Mouse (Mus musculus) c-Kit-negative CD71-positive TER-119-positive erythroid progenitor cells, embryonic 14.5 days (primary cell): Measurements from ENCODE around the gene Zfp385a.
A peak's percentile ranks its signal among the peaks of the same experiment; 100 is the strongest.

Source experiments
- DNase-seq: peaks from one replicate; pipeline ENCODE4 v3.0.0-alpha.2; 2013; ENCODE audit warnings: low read depth, low spot score

Gene Zfp385a

DNA sequence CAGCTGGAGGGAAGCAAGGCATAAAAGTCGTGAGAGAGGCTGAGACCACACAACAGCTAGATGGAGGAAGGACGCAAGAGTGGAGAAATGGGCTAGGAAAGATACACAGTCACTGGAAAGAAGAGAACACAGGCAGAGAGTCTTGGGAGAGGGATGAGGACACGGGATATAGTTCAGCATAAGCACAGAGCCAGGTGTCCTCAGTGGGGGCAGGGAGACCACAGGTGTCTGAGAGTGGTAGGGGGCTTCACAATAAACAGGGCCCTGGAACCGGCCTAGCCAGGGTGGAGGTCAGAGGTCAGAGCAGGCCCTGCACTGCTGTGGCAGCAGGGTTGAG lies 1.1 kb downstream of the Zfp385a start:
- no peak for DNase-seq

DNA sequence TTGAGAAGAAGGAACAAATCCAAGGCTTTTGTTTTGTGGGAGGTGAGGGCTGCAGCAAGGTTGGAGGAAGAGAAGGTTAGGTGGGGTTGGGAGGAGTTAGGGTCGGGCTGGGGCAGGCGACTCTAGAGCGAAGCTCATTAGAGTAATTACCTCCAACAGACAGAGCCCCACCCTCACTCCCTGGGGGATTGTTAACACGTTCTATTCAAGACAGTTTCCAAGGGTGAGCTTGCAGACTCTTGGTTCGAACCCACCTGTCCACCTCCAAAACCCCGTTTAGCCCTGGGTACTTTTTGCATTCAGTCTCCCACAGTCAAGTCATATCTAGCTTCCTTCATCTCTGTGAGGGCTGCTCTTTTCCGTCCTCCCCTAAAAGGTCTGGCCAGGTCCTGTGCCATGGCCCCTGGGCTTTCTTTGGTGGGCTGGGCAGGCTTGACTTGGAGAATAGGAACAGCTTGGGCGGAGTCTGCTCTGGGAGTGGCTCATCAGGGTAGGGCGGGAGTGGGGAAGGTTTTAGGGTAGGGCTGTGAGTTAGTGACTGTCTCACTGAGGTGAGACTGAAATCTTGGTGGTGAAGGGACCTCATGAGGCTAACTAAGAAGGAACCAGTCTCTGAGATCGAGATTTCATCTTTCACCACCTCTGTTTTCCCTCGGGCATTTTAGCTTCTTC lies 2.8 kb downstream of the Zfp385a start:
- DNase-seq, result no peak

DNA sequence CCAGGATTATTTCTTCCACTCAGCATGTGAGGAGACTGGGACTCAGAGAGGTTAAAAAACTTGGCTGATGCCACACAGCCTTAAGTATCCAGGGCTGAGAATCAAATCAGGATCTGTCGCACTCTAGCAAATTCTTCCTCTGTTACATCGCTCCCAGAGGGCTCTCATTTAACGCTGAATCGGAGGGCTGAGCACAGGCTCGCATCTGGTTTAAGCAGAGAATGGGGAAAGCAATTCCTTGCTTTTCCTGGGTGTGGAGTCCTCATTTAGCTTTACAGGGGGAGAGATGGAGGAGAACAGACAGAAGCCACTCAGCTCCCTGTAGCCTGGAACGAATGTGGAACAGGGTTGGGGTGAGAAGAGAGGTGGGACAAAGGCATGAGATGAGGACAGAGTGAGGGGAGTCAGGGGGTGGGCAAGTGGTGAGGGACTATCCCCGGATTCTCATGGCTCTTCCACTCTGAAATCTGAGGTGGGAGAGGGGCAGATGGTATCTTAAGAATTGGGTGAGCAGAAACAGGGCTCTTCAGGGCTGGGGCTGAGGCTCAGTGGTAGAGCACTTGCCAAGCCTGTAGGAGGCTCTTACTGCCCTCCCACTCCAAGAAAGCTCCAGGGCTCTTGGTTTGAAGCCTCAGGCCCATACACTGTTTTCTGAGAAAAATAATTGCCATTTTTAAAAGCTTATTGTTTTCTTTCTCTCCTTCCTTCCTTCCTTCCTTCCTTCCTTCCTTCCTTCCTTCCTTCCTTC lies 4.2 kb downstream of the Zfp385a start:
- no peak for DNase-seq

DNA sequence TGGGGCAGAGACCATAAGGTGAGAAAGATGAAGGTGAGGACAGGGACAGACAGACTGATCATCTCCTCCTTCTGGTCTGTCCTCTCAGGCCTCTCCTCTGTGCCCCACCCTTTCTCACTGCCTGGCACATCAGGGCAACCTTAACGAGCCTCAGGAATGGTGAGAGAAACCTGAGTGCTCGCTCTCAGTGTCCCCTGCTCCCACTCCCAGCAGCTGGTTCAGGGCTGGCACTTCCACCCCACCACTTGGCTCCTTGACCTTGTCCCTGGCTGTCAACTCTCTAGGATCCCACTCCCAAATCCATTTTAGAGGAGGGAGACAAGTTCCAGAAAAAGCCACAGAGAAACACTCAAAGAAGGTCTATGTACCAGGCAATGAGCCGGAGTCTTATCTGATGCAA lies 4.9 kb downstream of the Zfp385a start:
- DNase-seq, result no peak

DNA sequence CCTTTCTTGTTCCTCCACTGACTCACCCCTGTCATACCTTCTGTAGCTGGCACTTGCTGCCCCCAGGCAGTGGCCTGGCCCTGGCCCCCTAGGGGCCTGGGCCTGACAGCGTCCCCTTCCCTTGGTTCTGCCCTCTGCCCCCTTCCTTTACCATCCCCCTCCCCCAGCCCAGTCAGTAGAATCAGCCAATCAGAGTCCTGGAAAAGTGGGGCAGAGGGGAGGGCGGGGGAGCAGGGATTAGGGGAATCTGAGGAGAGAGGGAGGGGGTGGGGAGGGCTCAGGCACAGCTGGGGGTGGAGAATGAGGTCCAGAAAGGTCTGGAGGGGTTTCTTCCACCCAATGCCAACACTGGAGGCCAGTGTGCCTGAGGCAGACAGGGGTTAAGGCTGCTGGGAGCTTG lies 5.7 kb downstream of the Zfp385a start:
- no peak for DNase-seq

DNA sequence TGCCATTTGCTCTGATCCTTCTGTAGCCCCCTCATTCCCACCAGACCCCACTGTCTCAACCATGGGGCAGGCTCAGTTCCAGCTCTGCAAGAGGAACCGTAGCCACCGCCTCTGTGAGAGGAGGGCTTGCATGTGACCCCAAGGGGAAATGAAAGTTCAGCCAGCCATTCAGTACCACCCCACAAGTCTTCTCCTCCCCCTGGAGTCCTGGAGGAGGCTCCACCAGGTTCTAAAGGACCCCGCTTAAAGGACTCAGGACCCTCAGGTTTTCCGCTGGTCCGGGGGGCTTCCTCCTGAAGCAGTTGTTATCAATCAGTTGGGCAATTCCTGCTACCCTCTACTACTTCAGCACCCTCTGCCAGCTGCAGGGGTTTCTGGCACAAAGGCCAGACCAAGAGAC lies 6.2 kb downstream of the Zfp385a start:
- DNase-seq, result no peak

DNA sequence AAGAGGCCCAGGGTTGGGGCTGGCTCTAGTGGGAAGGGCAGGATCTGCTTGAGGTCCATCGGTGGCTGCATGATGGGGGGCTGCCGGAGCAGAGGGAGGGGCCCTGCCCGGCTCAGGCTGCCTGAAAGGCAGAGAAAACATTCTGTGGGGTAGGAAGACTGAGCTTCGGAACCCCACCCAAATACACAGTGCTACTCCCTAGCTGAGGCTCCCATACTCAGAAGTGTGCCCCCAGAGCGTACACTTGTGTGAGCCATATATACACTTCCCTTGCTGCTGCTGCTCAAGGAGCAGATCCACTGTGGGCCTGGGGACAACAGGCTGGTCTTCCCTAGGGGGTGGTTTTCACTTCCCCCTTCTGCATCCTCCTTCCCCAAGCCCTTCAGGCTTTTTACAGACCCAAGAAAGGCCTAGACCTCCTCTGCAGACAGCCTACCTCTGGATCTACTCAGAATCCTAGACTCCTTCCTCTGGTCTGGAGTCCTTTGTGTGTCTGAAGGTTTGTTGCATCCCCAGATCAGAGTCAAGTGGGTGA lies 6.7 kb downstream of the Zfp385a start:
- no peak for DNase-seq

DNA sequence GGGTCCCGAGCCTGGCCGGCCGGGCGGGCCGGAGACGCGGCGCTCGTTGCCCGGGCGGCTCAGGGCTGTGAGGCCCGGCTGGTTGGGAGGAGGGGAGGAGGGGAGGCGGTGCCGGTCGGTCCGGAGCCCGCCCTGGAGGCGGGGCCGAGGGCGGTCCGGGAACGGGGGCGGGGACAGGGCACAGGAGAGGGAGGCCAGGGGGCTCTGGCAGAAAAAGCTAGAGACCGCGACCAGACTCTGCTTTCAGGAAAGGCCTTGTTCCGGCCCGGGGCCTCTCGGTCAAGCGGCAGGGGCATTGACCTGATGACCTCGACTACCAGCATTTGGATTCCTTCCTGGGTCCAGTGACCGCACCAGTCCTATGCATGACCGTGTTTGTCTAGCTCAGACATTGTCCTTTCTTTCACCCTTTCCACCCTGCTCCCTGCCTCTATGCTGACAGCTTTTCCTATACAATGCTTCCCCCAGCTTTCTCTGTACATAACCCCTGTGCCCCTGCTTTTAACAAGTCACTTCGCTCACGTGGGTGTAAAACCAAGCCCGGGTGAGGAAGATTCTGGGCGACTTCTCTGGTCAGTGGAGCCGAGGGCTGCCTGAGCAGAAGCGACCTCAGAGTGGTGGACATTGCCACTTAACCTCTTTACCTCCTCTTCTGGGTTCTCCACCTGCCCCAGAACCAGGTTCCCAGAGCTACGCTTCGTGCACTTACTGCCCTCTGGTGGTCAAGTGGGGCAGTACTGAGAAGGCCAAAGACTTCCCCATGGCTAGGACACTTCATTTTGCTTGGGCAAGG lies 16.2 kb downstream of the Zfp385a start:
- DNase-seq, result peak; percentile 73

DNA sequence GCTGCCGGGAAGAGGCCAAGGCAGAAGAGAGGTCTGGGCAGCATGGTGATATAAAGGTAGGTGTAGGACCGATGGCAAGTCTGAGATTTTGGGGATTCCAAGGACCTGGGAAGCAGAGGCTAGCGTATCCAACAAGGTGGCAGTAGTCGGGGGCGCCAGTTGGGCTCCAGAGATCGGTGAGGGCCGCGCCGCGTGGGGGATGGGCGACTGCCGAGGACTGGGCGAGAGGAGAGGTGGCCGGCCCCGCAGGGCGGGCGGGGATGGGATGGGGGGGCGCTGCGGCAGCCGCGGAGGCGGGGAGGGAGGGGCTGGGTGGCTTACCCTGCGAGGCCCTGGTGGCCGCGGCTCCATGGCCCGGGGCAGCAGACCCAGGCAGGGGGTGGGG lies 16.8 kb downstream of the Zfp385a start:
- DNase-seq, result no peak

DNA sequence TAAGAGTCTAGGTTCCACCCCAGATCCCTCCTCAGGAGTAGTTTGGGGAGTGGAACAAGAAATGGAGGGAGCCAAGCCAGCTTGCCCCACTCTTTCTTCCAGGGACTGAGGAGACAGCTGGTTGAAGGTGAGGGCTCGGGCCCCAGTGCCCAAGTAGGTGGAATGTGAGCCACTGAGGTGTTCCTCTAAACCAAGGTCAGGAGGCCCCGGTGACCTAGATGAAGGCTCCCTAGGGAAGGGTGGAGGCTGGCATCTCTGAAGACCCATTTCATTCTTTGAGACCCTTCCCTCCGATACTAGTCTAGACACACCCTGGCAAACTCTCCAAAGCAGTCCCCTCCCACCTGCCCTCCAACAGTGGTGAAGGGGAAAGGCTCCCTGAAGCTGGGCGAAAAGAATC lies 17.5 kb downstream of the Zfp385a start:
- DNase-seq, result no peak

DNA sequence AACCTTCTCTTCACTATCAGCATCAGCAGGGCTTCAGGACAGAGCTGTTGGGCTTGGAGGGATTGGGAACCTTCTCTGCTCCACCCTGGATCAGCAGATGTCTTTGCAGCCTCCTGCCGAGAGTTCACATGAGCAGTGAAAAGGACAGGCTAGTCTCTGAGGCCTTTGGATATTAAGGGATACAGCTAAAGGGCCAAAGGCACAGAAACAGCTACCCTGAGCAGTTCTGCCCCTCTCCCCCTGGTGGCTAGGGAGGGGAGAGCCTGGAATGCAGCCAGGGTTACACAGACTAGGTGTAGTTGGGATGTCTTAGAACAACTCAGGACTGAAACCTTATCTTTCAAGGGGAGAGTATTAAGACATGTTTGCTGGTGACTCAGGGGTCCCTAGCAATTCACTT lies 18.8 kb downstream of the Zfp385a start:
- DNase-seq, result no peak

DNA sequence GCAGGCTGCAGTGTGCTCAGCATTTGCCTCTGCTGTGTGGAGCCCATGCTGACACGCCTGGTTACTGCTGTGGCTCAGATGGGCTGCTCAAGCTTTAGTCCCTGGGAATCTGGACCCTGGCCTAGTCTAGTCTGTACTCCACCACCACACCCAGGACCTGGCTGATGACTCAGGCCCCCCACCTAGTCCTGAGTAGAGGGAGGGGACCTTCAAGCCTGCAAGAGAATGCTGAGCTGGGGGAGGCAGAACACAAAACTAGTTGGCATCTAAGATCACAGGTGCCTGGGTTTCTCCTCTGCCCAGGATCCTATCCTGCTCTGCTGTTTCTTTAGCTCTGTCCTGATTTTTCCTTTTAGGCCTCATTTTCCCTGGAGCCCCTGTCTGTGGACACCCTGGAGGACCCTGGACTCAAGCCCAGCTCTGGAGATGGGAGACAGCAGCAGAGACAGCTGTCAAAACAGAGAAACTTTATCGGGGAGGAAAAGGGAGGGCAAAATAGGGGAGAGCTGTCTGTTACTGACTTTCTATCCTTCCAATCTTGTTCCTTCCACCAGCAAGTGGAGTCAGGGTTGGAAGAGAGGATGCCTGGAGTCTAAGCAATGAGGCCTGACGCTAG lies 21.6 kb downstream of the Zfp385a start:
- DNase-seq, result no peak

DNA sequence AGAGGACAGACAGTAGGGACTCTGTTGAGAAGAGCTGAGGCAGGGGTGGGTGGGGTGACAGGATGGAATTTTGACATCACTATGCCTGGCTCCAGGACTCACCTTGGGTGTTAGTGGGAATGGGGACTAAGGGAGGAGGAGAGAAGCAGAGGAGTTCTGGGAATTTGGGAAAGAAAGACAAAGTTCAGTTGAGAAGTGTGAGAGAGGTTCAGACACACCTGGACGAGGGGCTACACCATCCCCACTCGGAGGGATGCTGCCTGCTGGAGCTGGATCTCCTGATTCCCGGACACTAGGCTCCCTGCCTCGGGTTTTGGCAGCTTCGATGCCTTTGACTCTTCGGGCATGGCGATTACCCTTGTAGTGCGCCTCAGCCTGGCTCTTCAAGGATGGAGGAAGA lies 22.2 kb downstream of the Zfp385a start:
- DNase-seq, result no peak

DNA sequence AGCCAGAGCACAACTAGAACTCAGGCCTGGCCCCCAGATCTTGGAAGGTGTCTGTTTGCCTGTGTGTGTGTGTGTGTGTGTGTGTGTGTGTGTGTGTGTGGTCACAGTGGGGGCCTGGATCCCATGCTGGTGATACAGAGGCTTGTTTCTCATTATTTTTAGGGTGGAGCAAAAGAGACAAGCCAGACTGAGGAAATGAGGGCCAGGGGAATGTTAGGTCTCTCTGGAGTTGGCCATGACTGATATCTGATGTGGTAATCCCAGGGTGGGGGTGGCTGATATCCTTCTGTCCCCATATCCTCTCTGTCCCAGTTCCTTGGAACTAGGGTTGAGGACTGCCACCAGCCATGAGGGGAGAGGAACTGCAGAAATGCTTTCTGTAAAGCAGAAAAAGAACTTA lies 22.8 kb downstream of the Zfp385a start:
- DNase-seq, result no peak

DNA sequence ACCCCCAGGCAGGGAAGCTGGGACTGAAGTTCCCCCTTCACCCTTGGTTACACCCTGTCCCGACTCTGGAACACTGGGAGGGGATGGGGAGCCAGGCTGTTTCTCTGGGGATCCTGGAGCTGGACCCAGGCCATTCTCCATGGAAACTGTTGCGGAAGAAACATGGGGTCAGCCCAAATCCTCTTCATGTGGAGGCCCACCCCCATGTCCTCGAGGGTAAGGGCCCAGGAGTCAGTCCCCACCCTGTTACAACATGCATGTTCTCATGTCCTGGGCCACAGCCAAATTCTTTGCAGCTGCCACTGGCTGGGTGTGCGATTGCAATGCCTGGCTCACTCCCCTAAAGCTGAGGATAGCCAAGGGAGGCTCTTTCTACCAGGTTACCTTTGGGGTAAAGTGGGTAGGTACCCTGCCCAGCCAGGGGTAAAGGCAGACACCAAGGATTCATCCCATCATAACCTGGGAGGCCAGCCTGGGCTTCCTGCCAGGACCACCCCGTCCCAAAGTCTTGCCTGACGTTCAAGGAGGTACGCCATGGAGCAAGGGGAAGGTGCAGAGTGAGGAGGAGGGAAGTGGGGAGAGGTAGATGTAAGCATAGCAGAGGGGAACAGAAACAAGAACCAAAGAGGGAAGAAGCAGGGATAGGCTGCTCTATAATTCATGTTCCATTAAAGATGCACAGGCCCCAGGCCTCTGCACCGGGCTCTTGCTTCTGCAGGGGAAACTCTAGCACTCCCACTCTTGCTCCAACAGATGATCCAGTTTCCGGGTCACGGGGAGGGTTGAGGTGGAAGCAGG lies 23.7 kb downstream of the Zfp385a start:
- no peak for DNase-seq

DNA sequence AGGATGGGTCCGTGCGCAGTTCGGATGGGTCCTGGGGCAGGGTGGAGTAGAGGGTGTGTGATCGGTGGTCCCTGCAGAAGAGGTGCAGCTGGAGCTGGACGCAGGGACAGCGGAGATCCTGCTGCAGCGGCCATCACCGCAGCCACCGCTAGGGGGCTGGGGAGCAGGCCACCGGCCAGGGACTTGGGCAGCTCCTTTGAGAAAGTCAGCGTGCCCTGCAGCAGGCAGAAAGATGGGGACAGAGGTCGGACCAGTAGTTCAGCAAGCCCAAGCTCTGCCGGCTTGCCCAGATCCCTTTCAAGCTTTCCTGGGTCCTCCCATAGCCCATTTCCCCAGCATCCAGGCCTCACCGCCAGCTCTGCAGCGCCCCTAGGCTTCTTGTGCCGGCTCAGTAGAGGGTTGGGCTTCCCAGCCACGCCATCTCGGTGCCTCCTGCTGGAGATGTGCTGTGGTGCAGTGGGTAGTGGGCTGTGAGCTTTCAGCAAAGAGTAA lies 24.8 kb downstream of the Zfp385a start:
- no peak for DNase-seq

DNA sequence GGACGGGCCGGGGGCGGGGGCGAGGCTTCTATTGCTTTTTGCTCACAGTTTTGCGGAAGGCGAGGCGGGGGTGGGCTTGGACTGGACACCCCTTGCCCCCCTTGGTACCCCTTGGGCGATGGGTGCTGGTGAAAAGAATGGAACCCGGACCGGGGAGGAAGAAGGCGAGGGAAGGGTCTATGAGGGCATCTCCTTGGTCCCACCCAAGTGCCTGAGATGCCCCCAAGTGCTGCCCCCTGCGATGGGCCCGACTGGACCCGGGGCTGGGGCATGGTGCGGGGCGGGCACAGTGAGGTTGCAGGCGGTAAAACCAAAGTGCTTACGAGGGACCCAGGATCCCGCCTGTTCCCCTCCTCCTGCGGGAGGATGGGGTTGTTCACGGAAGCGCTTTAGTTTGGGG lies 25.7 kb downstream of the Zfp385a start:
- DNase-seq, result no peak

DNA sequence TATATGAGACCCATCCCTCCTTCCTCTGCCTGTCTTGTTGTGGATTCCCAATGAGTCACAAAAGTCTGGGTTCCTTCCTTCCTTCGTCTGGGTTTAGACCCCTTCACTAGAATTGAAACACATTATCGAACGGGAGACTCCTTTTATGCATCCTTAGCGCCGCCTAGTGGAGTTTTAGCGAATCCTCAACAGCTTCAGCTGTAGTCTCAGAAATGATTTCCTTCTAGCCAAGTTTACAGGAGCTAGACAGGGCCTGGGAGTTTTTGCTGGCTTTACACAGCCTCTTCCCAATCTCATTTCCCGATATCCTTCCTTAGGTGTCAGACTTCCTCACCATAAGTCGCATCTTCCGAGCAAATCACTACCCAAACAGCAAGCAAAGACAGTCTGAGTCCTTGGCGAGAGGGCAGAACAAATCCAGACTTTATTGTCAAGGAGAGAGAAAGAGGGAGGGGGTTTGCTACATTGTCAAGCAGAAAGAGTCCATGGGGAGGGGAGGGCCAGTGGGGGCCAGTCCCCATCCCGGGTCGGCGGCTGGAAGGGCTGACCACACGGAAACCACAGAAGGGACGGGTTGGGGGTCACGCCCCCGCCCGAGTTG lies 26.3 kb downstream of the Zfp385a start:
- peak; percentile 45 for DNase-seq

DNA sequence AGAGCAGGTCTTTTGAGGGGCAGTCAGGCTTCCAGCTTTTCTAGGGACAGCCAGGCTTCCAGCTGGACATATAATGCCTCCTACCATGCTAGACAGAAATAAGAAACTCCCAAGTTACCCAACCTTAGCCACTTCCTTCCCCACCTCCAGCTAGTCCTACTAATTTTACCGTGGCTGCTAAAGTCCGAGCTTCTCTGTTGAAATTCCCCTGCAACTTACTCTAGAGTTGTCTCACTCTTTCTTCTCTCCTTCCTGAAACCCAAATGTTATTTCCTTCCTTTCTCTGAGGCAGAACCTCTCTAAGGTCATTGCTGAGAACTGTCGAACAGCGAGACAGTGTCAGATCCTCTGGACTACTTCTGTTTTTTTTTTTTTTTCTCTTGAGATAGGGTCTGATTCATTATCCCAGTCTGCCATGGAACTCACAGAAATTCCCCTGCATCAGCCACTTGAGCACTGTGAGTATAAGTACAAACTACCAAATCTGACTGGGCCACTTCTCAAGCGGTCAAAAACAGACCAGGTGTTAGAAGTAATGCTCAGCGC lies 29.5 kb downstream of the Zfp385a start, which contains the start of gene Gpr84:
Gene Gpr84, minus strand, starts transcription at position 248 of the 546 bp plus-strand sequence.
- DNase-seq, result no peak

DNA sequence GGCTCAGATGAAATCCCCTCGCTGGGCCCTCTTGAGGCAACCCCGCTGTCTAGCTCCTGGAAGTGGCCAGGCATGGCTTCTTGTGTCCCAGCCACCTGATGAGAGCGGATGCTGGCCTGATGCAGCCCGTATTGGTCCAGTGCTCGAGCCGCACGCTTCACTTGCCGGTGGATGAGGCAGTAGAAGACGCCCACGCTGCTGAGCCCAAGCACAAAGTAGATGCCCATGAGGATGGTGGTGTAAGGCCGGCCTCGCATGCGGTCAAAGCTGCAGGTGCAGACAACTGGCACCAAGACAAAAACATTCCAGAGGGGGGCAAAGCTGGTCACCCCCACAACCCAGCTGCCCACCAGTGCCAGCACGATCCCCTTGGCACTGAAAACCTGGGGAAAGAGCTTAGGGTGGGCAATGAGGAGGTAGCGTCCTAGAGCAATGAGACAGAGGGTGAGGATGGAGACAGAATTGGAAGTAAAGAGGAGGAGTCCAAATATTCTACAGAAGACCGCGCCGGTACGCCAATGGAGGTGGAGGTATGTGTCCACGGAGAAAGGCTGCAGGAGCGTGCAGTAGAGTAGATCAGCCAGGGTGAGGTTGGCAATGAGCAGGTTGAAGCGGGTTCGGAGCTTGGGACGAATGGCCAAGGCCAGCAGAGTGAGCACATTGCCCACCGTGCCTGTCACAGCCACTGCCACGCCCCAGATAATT lies 30.9 kb downstream of the Zfp385a start:
- no peak for DNase-seq
